Mouse (Mus musculus) embryonic fibroblast, embryonic 13.5 days (primary cell): ENCODE data around the gene Stap2. TPM values are rescaled to one million over a fixed set of nuclear protein-coding genes. Genes with fewer than 3 reads are reported as not detected.

Experiments
- H3K27ac ChIP-seq: 2 replicates; pipeline ENCODE4 v1.5.1; 2012; ENCODE audit warnings: low read length, control low read depth, inconsistent platforms; ENCODE audit not compliant: insufficient read depth
- H3K4me1 ChIP-seq: 2 replicates; pipeline ENCODE4 v1.6.1; 2011; ENCODE audit warnings: low read length; ENCODE audit not compliant: control insufficient read depth, insufficient read depth
- H3K4me3 ChIP-seq: 2 replicates; pipeline ENCODE4 v1.5.1; 2011; ENCODE audit warnings: mild to moderate bottlenecking, control low read depth, low read length; ENCODE audit not compliant: insufficient read depth
- CTCF ChIP-seq: IDR thresholded peaks from 2 replicates; pipeline ENCODE4 v1.5.1; 2011; ENCODE audit warnings: mild to moderate bottlenecking, control low read depth, low read length, moderate library complexity, borderline replicate concordance; ENCODE audit not compliant: insufficient read depth
- POLR2A ChIP-seq: IDR thresholded peaks from 2 replicates; pipeline ENCODE4 v1.6.1; 2011; ENCODE audit warnings: low read depth, mild to moderate bottlenecking, control low read depth, low read length, moderate library complexity
- polyA plus RNA-seq: library from polyadenylated mRNA; stranded (reverse); fragments of >200 nt; gene quantifications from 2 replicates; pipeline ENCODE4 v1.2.4, GENCODE M21; 2011; ENCODE audit warnings: low read depth; ENCODE audit not compliant: missing spikeins, insufficient read length

Gene Stap2
- polyA plus RNA-seq, 1 experiment: 0.35 TPM

DNA sequence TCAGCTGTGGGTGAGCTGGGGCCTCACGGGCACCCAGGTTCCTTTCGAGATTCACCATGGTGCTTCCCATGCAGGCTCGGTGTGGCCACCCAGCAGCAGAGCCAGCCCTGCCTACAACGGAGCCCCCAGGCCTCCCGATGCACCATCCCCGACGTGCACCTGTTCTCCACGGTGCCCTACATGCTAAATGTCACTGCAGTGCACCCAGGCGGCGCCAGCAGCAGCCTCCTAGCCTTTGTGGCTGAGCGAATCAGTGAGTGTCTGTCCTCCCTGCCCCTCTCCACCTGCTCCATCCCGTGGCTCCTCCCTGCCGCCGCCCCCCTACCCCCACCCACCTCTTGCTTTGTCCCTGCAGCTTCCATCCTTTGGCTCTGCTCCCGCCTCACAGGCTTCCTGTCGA lies 51.2 kb downstream of the Stap2 start:
- Histone ChIP-seq H3K27ac (no peak overlapping the region), H3K4me3 (no peak overlapping the region), H3K4me1 (no peaks in the 10 kb centered on the region)
- no peak for TF ChIP-seq CTCF
- no peak for TF ChIP-seq POLR2A

DNA sequence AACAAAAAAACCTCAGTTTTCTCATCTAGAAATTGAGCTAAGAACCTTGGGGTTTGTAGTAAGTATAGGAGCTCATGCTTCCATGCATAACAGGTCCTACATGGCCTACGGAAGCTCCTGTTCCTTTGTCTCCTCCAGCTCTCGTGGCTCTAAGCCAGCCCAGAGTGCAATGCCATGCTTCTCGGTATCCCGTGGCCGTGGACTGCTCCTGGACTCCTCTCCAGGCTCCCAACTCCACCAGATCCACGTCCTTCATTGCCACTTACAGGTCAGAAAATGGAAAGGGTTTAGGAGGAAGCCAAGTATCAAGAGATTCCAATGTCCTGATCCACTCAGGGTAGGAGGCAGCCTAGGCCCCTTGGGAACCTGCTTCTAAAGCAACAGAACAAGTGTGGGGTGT lies 51.6 kb downstream of the Stap2 start:
- TF ChIP-seq POLR2A (no peak), CTCF (no peak)
- no peak overlapping the region for H3K27ac ChIP-seq
- H3K4me3 ChIP-seq: no peak overlapping the region
- no peaks in the 10 kb centered on the region for H3K4me1 ChIP-seq

DNA sequence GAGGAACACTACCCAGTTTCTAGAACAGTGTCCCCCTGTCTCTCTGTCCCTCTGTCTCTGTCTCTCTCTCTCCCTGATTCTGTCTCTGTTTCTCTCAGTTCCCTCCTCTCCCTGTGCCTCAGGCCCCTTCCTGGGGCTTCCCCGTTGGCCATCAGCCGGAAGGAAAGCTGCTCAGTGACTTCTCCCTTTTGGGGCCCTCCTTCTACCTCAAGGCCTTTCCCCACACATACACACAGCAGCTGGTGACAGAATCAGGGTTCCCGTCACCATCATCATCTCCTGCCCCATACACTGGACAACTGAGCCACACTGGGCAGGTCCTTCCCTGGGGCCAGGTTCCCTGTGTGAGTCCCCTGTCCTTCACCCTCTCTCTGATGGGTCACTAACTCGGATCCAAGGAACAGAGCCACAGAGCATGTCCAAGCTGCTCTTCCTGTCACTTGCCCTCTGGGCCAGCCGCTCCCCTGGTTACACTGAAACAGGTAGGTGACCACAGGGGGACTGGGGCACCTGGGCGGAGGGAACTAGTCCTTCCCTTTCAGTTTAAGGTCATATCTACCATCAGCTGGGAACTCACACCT lies 52.8 kb downstream of the Stap2 start, which contains the start of gene Ebi3:
Ebi3 (plus strand) TSS at position 194 of the 581 bp plus-strand sequence.
- no peaks in the 10 kb centered on the region for H3K4me1 ChIP-seq
- no peak within 1 kb of the TSS for H3K27ac ChIP-seq
- TF ChIP-seq POLR2A (no peak), CTCF (no peak)
- H3K4me3 ChIP-seq: no peak within 1 kb of the TSS

DNA sequence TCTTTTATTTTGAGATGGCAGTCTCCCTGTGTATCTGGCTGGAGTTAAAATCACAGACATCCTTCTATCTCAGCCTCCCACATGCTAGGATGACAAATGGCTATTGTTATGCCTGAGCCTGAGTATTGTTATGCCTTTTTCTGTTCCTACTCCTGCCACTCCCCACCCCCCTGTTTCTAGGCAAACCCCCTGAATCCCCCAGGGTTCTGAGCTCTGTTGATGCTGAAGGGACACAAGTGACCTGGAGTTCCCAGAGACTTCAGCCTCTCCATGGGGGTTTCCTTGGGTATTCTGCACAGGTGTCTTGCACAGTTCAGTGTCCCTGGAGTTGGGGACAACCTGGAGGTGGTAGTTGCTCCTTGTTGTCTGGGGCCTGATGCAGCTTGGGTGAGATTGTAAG lies 53.3 kb downstream of the Stap2 start:
- Histone ChIP-seq H3K4me3 (no peak overlapping the region), H3K27ac (no peak overlapping the region), H3K4me1 (no peaks in the 10 kb centered on the region)
- no peak for TF ChIP-seq CTCF
- TF ChIP-seq POLR2A: no peak

DNA sequence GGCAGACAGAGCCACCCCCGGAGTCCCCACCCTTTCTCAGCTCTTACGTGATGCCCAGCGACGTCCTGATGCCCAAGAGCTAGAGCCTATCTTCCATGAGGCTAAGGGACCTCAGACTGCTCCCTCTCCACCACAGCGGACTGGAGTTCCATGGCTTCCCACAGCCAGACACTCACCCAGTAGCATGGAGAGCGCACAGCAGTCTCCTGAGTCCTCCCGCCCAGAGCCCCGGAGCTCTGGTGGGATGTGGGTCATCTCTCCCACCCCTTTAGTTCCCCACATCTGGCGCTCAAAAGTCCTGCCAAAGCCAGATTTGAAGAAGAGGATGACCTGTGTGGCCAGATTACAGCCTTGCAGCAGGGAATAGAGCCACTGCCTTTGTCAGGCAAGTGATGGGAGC lies 54.8 kb downstream of the Stap2 start:
- TF ChIP-seq POLR2A: no peak
- TF ChIP-seq CTCF: no peak
- Histone ChIP-seq H3K27ac (no peak overlapping the region), H3K4me1 (no peaks in the 10 kb centered on the region), H3K4me3 (no peak overlapping the region)

DNA sequence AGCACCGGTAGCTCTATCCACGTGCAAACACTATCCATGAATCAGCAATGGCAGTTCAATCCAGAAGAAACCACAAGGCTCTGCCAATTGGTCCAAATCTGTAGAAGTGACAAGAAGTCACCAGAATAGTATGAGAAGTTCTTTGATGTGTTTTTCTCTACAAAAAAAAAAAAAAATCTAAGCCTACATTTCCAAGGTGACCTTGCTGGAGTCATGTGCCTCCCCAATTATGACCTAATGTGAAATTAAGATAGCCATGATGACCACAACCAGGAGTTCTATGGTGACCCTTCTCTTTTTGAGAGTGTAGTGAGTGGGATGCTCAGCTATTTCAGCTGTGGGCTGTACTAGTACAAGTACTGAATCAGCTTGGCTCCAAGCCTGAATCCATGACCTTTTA lies 56.0 kb downstream of the Stap2 start, which contains the start of gene Zfp119b:
Zfp119b (minus strand) TSS at position 101 of the 400 bp plus-strand sequence.
- Histone ChIP-seq H3K27ac (no peak within 1 kb of the TSS), H3K4me1 (no peaks in the 10 kb centered on the region)
- TF ChIP-seq POLR2A: no peak
- TF ChIP-seq CTCF: no peak

DNA sequence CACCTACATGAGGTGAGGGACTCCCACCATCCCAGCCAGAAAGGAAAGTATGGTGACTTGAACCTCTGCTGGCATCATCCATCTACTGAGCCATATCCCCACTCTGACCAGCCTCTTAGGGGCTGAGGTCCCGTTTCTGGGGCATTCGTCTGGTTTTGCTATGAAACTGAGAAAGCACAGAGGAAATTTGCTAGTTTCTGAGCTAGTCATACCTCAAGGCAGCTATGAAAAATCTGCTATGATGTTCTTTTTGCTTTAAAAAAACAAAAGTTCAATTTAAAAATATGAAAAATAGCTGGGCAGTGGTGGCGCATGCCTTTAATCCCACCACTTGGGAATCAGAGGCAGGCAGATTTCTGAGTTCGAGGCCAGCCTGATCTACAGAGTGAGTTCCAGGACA lies 56.7 kb downstream of the Stap2 start:
- Histone ChIP-seq H3K4me1 (no peaks in the 10 kb centered on the region), H3K27ac (no peak overlapping the region), H3K4me3 (no peak overlapping the region)
- no peak for TF ChIP-seq POLR2A
- no peak for TF ChIP-seq CTCF

More for the DNA sequence above, 56.0 kb downstream of the Stap2 start, which contains the start of gene Zfp119b:
- no peak within 1 kb of the TSS for H3K4me3 ChIP-seq

Other genes with a start within 250 kb of the Stap2 start
- gene Zfp119a, start 126.7 kb downstream of the Stap2 start, polyA plus RNA-seq: 3.8 and 5.6 TPM in 2 replicates
- 5.8 and 10.1 TPM in 2 replicates for gene Zfp959, start 113.5 kb downstream of the Stap2 start, polyA plus RNA-seq
- gene Zfp119b, start 56.1 kb downstream of the Stap2 start, polyA plus RNA-seq: 4.6 and 5.4 TPM in 2 replicates
- gene Ebi3, start 52.9 kb downstream of the Stap2 start, polyA plus RNA-seq: not detected in 2 replicates
- 8.0 and 8.9 TPM in 2 replicates for gene Yju2, start 46.5 kb downstream of the Stap2 start, polyA plus RNA-seq
- 0.39 TPM in 1 of 2 replicates, not detected in the other for gene Shd, start 35.1 kb downstream of the Stap2 start, polyA plus RNA-seq
- gene Fsd1, start 19.1 kb downstream of the Stap2 start, polyA plus RNA-seq: 5.9 and 9.5 TPM in 2 replicates
- 45.3 and 51.1 TPM in 2 replicates for gene Mpnd, start 127 bp upstream of the Stap2 start, polyA plus RNA-seq
- gene Sh3gl1, start 31.1 kb upstream of the Stap2 start, polyA plus RNA-seq: 89.5 and 105 TPM in 2 replicates
- 13.3 and 13.9 TPM in 2 replicates for gene Chaf1a, start 34.9 kb upstream of the Stap2 start, polyA plus RNA-seq
- gene Ubxn6, start 69.4 kb upstream of the Stap2 start, polyA plus RNA-seq: 35.2 and 36.6 TPM in 2 replicates
- 55.0 and 57.9 TPM in 2 replicates for gene Hdgfl2, start 74.0 kb upstream of the Stap2 start, polyA plus RNA-seq
- 0.14 and 0.70 TPM in 2 replicates for gene Plin4, start 104.2 kb upstream of the Stap2 start, polyA plus RNA-seq
- not detected in 2 replicates for gene Plin5, start 112.0 kb upstream of the Stap2 start, polyA plus RNA-seq
- gene Lrg1, start 116.4 kb upstream of the Stap2 start, polyA plus RNA-seq: not detected in 2 replicates
- 0.21 and 0.52 TPM in 2 replicates for gene Sema6b, start 134.8 kb upstream of the Stap2 start, polyA plus RNA-seq
- 0.72 and 2.1 TPM in 2 replicates for gene Tnfaip8l1, start 156.9 kb upstream of the Stap2 start, polyA plus RNA-seq
- gene Mydgf, start 178.3 kb upstream of the Stap2 start, polyA plus RNA-seq: 55.2 and 63.0 TPM in 2 replicates
- gene Dpp9, start 213.3 kb upstream of the Stap2 start, polyA plus RNA-seq: 27.8 and 28.8 TPM in 2 replicates